Mouse (Mus musculus): Measurements from ENCODE around the gene Ebf1. TPM values are rescaled to one million over a fixed set of nuclear protein-coding genes. Genes with fewer than 3 reads are reported as not detected.

Ebf1 gene
- polyA plus RNA-seq, 1 experiment = not detected

DNA sequence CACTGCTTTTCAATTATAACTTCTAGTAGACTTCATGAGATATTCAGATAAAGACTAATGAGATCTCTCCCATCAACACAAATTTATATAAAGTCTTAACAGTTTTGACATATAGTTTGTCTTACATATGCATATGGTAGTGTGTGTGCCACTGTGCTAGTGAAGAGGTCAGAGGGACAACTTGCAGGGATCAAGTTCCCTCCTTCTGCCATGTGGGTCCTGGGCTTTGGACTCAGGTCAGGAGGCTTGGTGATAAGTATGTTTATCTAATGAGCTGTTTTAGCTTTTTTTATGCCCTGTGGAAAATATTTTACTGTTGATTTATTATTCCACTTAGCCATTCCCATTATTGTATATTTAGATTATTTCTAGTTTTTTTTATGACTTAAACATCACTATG is 93.7 kb downstream of the Ebf1 start:
- H3K4me3 ChIP-seq (ENCODE audit: insufficient read depth, low read depth, low read length) = no peak overlapping the region
- H3K27ac ChIP-seq (ENCODE audit: insufficient read depth, low read depth, low read length) = no peak overlapping the region
- TF ChIP-seq CTCF (IDR thresholded peaks at IDR 0.05; ENCODE audit: insufficient read depth, low read depth, low read length) (no peak), POLR2A (IDR thresholded peaks at IDR 0.05; ENCODE audit: insufficient read depth, low read depth, low read length) (no peak)
- H3K4me1 ChIP-seq (ENCODE audit: control insufficient read depth, insufficient read depth, low read length) = no peaks in the 10 kb centered on the region

DNA sequence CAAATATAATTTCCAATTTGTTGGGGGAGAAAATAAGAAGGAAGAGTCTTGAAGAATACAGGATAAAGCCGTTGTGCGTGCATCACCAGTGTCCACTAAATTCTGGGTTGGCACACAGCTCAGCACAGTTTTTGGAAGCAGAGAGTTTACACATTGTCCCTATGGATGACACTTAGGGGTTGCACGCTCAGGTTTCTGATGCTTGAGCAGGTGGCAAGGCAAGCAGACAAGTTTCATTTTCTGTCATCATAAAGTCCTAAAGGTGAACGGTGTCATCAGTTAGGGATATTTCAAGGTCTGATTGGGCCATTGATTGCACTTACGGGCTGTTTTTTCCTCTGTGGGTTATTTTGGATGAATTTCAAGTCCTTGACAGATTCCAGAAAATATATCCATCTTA is 97.1 kb downstream of the Ebf1 start:
- Histone ChIP-seq H3K27ac (ENCODE audit: insufficient read depth, low read depth, low read length) (no peak overlapping the region), H3K4me1 (ENCODE audit: control insufficient read depth, insufficient read depth, low read length) (no peaks in the 10 kb centered on the region), H3K4me3 (ENCODE audit: insufficient read depth, low read depth, low read length) (no peak overlapping the region)
- no peak for TF ChIP-seq CTCF (IDR thresholded peaks at IDR 0.05; ENCODE audit: insufficient read depth, low read depth, low read length)
- TF ChIP-seq POLR2A (IDR thresholded peaks at IDR 0.05; ENCODE audit: insufficient read depth, low read depth, low read length) = no peak
- WGBS = 92% methylated on average over 5 of the region's 5 CpGs

DNA sequence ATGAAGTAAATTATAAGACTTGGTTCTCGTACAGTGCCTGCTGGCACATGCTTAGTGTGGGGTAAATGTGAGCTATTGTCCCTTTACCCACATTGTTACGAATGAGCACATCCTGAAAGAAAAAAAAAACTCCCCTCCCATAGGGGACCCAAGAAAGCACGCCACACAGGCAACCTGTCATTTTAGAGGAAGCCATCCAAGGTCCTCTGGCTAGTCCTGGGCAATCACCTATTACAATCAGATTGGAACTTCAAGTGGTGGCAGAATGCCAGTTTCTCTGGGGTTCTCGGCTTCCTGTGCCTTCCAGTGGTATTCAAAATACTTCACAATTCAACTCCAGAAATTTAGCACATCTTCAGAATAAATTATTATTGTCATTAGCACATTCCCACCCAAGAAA is 98.7 kb downstream of the Ebf1 start:
- Histone ChIP-seq H3K4me3 (ENCODE audit: insufficient read depth, low read depth, low read length) (no peak overlapping the region), H3K4me1 (ENCODE audit: control insufficient read depth, insufficient read depth, low read length) (no peaks in the 10 kb centered on the region), H3K27ac (ENCODE audit: insufficient read depth, low read depth, low read length) (no peak overlapping the region)
- TF ChIP-seq POLR2A (IDR thresholded peaks at IDR 0.05; ENCODE audit: insufficient read depth, low read depth, low read length) (no peak), CTCF (IDR thresholded peaks at IDR 0.05; ENCODE audit: insufficient read depth, low read depth, low read length) (no peak)
- WGBS = 68% methylated on average over 4 of the region's 4 CpGs

DNA sequence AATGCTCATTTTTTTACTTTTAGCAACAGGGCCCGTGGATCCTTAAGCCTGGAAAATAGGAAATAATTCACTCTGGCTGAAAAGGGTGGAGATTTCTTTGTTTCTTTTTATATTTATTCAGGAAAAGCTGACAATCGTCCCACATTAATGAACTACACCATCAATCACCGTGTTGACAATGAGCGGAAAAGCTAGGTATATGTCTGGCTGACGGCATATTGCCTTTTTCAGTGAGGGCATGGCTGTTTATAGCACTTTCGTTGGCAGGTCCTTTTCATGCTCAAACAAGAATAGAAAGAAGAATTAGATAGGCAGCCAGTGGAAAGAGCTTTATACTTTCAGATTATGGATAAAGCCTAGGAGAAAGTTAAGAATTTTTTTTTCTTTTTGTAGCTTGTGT is 99.8 kb downstream of the Ebf1 start:
- 74% methylated on average over 6 of the region's 6 CpGs for WGBS
- TF ChIP-seq CTCF (IDR thresholded peaks at IDR 0.05; ENCODE audit: insufficient read depth, low read depth, low read length) (no peak), POLR2A (IDR thresholded peaks at IDR 0.05; ENCODE audit: insufficient read depth, low read depth, low read length) (no peak)
- no peaks in the 10 kb centered on the region for H3K4me1 ChIP-seq (ENCODE audit: control insufficient read depth, insufficient read depth, low read length)
- H3K27ac ChIP-seq (ENCODE audit: insufficient read depth, low read depth, low read length) = no peak overlapping the region
- H3K4me3 ChIP-seq (ENCODE audit: insufficient read depth, low read depth, low read length) = no peak overlapping the region

DNA sequence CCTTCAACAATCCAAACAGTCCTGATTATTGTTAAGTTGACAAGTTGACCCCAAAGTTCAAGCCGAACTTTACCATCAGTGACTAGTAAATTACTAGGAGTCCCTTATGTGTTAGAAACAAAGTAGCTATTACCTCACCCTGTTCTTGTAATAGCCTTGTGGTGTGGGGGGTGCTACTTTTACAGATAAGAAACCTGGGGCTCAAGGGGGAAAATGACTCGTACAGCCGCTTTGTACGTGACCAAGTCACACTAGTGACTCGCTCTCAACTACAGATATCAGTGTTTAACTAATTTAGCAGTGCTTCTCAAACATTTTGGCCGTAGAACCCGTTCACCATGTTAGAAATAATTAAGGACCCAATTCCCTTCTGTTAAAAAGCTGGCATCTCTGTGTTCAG is 100.5 kb downstream of the Ebf1 start:
- WGBS = 83% methylated on average over 7 of the region's 7 CpGs
- no peak overlapping the region for H3K4me3 ChIP-seq (ENCODE audit: insufficient read depth, low read depth, low read length)

DNA sequence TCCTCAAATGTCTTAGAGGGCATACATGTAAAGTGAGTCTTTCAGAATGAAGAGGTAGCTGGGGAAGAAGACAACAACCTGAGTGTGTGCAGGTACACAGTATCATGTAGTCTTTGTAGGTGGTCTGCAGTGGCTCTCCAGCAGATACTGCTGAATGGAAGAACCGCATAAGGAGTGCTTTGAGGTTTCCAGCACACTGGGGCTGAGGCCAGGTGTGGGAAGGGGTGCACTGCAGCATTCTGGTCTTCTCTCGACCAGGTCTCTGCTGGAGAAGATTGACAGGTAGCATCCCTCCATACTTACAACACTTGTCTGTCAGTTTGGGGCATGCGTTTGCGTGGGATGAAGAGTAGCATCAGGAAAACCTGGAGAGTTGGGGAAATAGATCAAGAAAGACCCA is 104.9 kb downstream of the Ebf1 start:
- Histone ChIP-seq H3K4me1 (ENCODE audit: control insufficient read depth, insufficient read depth, low read length) (no peaks in the 10 kb centered on the region), H3K4me3 (ENCODE audit: insufficient read depth, low read depth, low read length) (no peak overlapping the region), H3K27ac (ENCODE audit: insufficient read depth, low read depth, low read length) (no peak overlapping the region)
- TF ChIP-seq CTCF (IDR thresholded peaks at IDR 0.05; ENCODE audit: insufficient read depth, low read depth, low read length) (no peak), POLR2A (IDR thresholded peaks at IDR 0.05; ENCODE audit: insufficient read depth, low read depth, low read length) (no peak)
- 93% methylated on average over 4 of the region's 4 CpGs for WGBS

More for the DNA sequence above, 100.5 kb downstream of the Ebf1 start:
- Histone ChIP-seq H3K4me1 (ENCODE audit: control insufficient read depth, insufficient read depth, low read length) (no peaks in the 10 kb centered on the region), H3K27ac (ENCODE audit: insufficient read depth, low read depth, low read length) (no peak overlapping the region)
- TF ChIP-seq CTCF (IDR thresholded peaks at IDR 0.05; ENCODE audit: insufficient read depth, low read depth, low read length) (no peak), POLR2A (IDR thresholded peaks at IDR 0.05; ENCODE audit: insufficient read depth, low read depth, low read length) (no peak)

DNA sequence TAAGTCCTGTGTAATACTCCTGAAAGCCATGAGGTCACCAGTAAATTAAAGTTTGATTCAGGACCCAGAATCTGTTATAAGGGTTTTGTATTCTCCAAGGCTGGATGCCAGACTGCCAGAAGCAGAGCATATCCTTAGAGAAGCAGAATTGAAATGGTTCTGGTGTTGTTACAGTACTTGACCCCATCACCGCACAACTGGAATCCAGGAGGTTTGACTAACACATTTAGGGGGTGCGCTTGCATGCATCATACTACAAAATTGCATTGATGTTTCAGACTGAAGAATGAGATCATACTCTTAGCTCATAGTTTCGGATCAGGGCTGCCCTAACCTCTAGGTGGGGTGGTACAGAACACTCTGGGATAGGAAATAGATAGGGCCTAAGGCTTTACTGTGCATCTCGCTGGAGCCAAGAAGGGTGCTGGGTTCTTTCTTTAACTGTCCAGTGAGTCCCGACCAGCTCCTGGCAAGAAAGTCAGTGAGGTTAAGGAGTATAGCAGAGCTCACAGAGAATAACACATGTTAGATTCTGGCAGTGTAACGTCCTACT is 106.9 kb downstream of the Ebf1 start:
- H3K4me3 ChIP-seq (ENCODE audit: insufficient read depth, low read depth, low read length) = no peak overlapping the region
- no peak for TF ChIP-seq CTCF (IDR thresholded peaks at IDR 0.05; ENCODE audit: insufficient read depth, low read depth, low read length)
- no peak for TF ChIP-seq POLR2A (IDR thresholded peaks at IDR 0.05; ENCODE audit: insufficient read depth, low read depth, low read length)
- WGBS = 87% methylated on average over 6 of the region's 6 CpGs
- no peak overlapping the region for H3K27ac ChIP-seq (ENCODE audit: insufficient read depth, low read depth, low read length)
- H3K4me1 ChIP-seq (ENCODE audit: control insufficient read depth, insufficient read depth, low read length) = no peaks in the 10 kb centered on the region

DNA sequence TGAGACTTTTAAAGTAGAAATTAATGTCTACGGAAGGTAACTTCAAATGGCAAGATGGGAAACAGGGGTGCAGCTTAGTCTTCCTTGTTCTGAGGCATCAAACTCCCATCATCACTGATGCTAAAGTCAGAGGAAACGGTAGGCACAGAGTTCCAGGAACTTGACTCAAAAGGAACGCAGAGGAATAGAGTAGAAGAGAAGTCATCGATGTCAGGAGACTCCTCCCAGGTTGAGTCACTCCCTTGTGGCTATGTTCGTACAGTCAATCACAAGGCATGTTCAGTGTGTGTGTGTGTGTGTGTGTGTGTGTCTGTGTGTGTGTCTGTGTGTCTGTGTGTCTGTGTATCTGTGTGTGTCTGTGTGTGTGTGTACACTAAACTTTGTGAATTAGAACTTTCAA is 108.6 kb downstream of the Ebf1 start:
- WGBS = 81% methylated on average over 5 of the region's 5 CpGs

DNA sequence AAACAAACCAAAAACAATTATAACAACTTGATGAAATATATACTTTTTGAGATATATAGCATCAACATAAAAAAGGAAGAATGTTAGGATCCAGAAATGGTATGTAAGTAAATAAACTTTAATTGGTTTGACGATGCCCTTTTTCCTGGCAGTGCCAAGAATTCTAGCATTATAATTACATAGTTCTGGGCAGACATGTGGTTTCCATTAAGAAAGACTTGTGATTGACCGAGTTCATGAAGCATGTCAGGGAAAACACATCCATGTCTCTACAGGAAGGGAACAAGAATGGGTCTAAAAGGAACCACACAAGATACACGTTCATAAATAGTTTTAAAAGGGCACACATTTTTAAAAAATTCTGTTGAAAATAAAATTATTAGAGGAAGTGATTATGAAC is 110.3 kb downstream of the Ebf1 start:
- H3K27ac ChIP-seq (ENCODE audit: insufficient read depth, low read depth, low read length) = no peak overlapping the region
- H3K4me1 ChIP-seq (ENCODE audit: control insufficient read depth, insufficient read depth, low read length) = no peaks in the 10 kb centered on the region
- no peak overlapping the region for H3K4me3 ChIP-seq (ENCODE audit: insufficient read depth, low read depth, low read length)
- TF ChIP-seq POLR2A (IDR thresholded peaks at IDR 0.05; ENCODE audit: insufficient read depth, low read depth, low read length) (no peak), CTCF (IDR thresholded peaks at IDR 0.05; ENCODE audit: insufficient read depth, low read depth, low read length) (no peak)
- WGBS = 76% methylated on average over 3 of the region's 3 CpGs

More for the DNA sequence above, 108.6 kb downstream of the Ebf1 start:
- Histone ChIP-seq H3K27ac (ENCODE audit: insufficient read depth, low read depth, low read length) (no peak overlapping the region), H3K4me1 (ENCODE audit: control insufficient read depth, insufficient read depth, low read length) (no peaks in the 10 kb centered on the region), H3K4me3 (ENCODE audit: insufficient read depth, low read depth, low read length) (no peak overlapping the region)
- TF ChIP-seq POLR2A (IDR thresholded peaks at IDR 0.05; ENCODE audit: insufficient read depth, low read depth, low read length) = no peak
- TF ChIP-seq CTCF (IDR thresholded peaks at IDR 0.05; ENCODE audit: insufficient read depth, low read depth, low read length) = no peak

DNA sequence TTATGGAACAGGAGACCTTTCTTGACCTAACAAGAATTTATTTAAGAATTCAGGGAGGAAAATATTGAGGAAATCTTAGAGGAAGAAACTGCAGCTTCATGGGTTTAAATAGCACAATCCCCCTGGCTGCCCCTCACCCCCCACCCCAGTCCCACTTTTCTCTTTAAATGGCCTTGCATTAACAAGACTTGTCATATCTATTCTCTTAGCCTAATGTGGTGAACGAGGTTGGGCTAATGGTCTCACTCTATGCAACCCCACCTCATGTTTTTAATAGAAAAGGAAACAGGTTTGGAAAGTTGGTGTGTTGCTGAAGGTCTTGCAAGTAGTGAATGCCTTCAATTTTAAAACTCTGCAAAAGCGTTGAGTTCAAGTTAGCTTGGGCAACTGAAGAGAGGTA is 110.7 kb downstream of the Ebf1 start:
- Histone ChIP-seq H3K27ac (ENCODE audit: insufficient read depth, low read depth, low read length) (no peak overlapping the region), H3K4me3 (ENCODE audit: insufficient read depth, low read depth, low read length) (no peak overlapping the region), H3K4me1 (ENCODE audit: control insufficient read depth, insufficient read depth, low read length) (no peaks in the 10 kb centered on the region)
- no peak for TF ChIP-seq CTCF (IDR thresholded peaks at IDR 0.05; ENCODE audit: insufficient read depth, low read depth, low read length)
- no peak for TF ChIP-seq POLR2A (IDR thresholded peaks at IDR 0.05; ENCODE audit: insufficient read depth, low read depth, low read length)
- WGBS = 72% methylated on average over 2 of the region's 2 CpGs

Data from olfactory bulb, adult 2 months (tissue).